Mouse (Mus musculus) adrenal gland, adult (tissue): Measurements from ENCODE around the gene Taf12.

ENCODE experiments used
- DNase-seq, 2 experiments: peaks; one replicate each; pipeline ENCODE4 v3.0.0; 2022 to 2023; ENCODE audit warnings: low spot score in 1 of 2; ENCODE audit not compliant: inconsistent age in 2 of 2

Gene Taf12

GRCm38 (mm10) chr4:132309849-132310472, 35.8 kb downstream of the Taf12 start:
- DNase-seq: peak; percentile 33 to 81

GRCm38 (mm10) chr4:132311209-132311608, 37.0 kb downstream of the Taf12 start:
- no peak for DNase-seq

GRCm38 (mm10) chr4:132311801-132312200, 37.6 kb downstream of the Taf12 start:
- DNase-seq: no peak

GRCm38 (mm10) chr4:132312627-132313026, 38.5 kb downstream of the Taf12 start:
- DNase-seq: no peak

- no peak for DNase-seq
Measured at GRCm38 (mm10) chr4:132315711-132316110, 41.5 kb downstream of the Taf12 start.

GRCm38 (mm10) chr4:132326481-132326880, 52.3 kb downstream of the Taf12 start:
- DNase-seq: no peak

GRCm38 (mm10) chr4:132328391-132328982, 54.3 kb downstream of the Taf12 start:
- DNase-seq: no peak

GRCm38 (mm10) chr4:132329115-132329834, 55.1 kb downstream of the Taf12 start, which contains the start of gene Trnau1ap:
Trnau1ap (minus strand) TSS chr4:132329538.
- DNase-seq: peak; percentile 92 to 96

- DNase-seq: no peak
Measured at GRCm38 (mm10) chr4:132329835-132330354, 55.7 kb downstream of the Taf12 start.

GRCm38 (mm10) chr4:132331960-132332359, 57.8 kb downstream of the Taf12 start:
- DNase-seq: no peak

- no peak for DNase-seq
Measured at GRCm38 (mm10) chr4:132332880-132333279, 58.7 kb downstream of the Taf12 start.

GRCm38 (mm10) chr4:132338943-132339342, 64.8 kb downstream of the Taf12 start:
- peak in 1 of 2 experiments; percentile 43 for DNase-seq

- no peak for DNase-seq
Measured at GRCm38 (mm10) chr4:132341451-132341850, 67.3 kb downstream of the Taf12 start.

- DNase-seq: peak in 1 of 2 experiments; percentile 76
Measured at GRCm38 (mm10) chr4:132344403-132345134, 70.4 kb downstream of the Taf12 start.
